ENCODE assay signal across 10 mouse cellular contexts in the genomic region with DNA sequence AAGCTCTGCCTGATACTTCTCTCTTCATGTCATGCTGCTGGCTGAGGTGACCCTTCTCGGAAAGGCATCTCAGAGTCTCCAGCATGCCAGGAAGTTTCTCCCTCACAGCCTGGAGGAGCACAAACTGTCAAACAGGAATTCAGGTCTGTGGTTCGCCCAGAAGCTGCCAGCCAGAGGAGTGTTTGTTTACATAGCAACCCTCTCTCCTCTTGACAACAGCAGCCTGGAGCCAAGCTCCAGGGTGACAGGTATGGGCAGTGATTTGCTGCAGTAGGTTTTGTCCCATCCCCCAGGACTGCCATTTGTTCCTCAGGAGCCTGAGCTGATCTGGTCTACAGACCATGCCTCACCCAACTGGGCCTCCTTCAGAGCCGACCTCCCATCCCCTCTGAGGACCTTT.
A peak's percentile ranks its signal among the peaks of the same experiment; 100 is the strongest.
DNase-seq lines count a peak whose midpoint lies in the region; ATAC-seq and TF ChIP-seq lines count a peak whose summit lies in the region.
"Had no signal": no experiment of that assay in that cellular context is flagged by ENCODE, and none has a peak within 500 bp of the region (broad histone marks: within the 10 kb centered on the region; RNA-seq: fewer than 3 reads in every experiment).

No protein-coding gene starts in this region.

- no peaks in the 10 kb centered on the region for H3K79me2 ChIP-seq in heart, adult 2 months (replicated peaks; ENCODE audit: control insufficient read depth, insufficient read depth, low read length)

- H3K9ac ChIP-seq in liver, embryonic 11.5 days (ENCODE audit: low read depth, low read length): no peak overlapping the region
- no peak overlapping the region for H3K9ac ChIP-seq in liver, postnatal 0 days (replicated peaks)
- no peak overlapping the region for H3K9ac ChIP-seq in heart, adult 2 months (ENCODE audit: low read depth, low read length)
- no peak overlapping the region for H3K9ac ChIP-seq in stomach, embryonic 15.5 days
- H3K9ac ChIP-seq: forebrain, embryonic 13.5 days had no signal

- no peaks in the 10 kb centered on the region for H3K9me3 ChIP-seq in liver, embryonic 11.5 days (ENCODE audit: control insufficient read depth, low read length)
- no peaks in the 10 kb centered on the region for H3K9me3 ChIP-seq in liver, postnatal 0 days (ENCODE audit: low read length)
- H3K9me3 ChIP-seq in stomach, embryonic 15.5 days: no peaks in the 10 kb centered on the region
- H3K9me3 ChIP-seq: forebrain, embryonic 13.5 days; G1E had no signal

- no peak for TF ChIP-seq CTCF in liver, postnatal 0 days (IDR thresholded peaks at IDR 0.05; ENCODE audit: low read depth)
- no peak for TF ChIP-seq CTCF in heart, adult 2 months (IDR thresholded peaks at IDR 0.05)

- peak; percentile 23 for DNase-seq in liver, embryonic 11.5 days (ENCODE audit: low spot score)
- DNase-seq in liver, postnatal 0 days: no peak
- peak; percentile 36 to 65 for DNase-seq in heart, adult 2 months
- peak; percentile 31 for DNase-seq in kidney, postnatal 10 days
- no peak for DNase-seq in adrenal gland, postnatal 4 days (ENCODE audit: low spot score in 2 of 2)
- DNase-seq in adrenal gland, adult 8-10 months: no peak
- no peak for DNase-seq in gastrocnemius, postnatal 14 days

- TF ChIP-seq POLR2A in heart, adult 2 months (IDR thresholded peaks at IDR 0.05; ENCODE audit: insufficient read depth, low read depth, low read length): no peak

- no peak overlapping the region for H3K4me2 ChIP-seq in liver, embryonic 11.5 days
- H3K4me2 ChIP-seq in liver, postnatal 0 days (ENCODE audit: low read depth, low read length): no peak overlapping the region
- no peak overlapping the region for H3K4me2 ChIP-seq in stomach, embryonic 15.5 days
- H3K4me2 ChIP-seq: forebrain, embryonic 13.5 days had no signal

- no peaks in the 10 kb centered on the region for H3K36me3 ChIP-seq in liver, embryonic 11.5 days (ENCODE audit: control insufficient read depth, insufficient read depth, low read length)
- no peaks in the 10 kb centered on the region for H3K36me3 ChIP-seq in liver, postnatal 0 days (replicated peaks; ENCODE audit: insufficient read depth, low read length)
- no peaks in the 10 kb centered on the region for H3K36me3 ChIP-seq in heart, adult 2 months (ENCODE audit: control insufficient read depth, insufficient read depth, low read length)
- H3K36me3 ChIP-seq in stomach, embryonic 15.5 days: no peaks in the 10 kb centered on the region
- H3K36me3 ChIP-seq: G1E had no signal

- 38% methylated on average over 3 of the region's 3 CpGs for WGBS in liver, embryonic 11.5 days
- 50% methylated on average over 3 of the region's 3 CpGs for WGBS in liver, postnatal 0 days (ENCODE audit: insufficient replicate concordance)
- 10% methylated on average over 3 of the region's 3 CpGs for WGBS in heart, adult 2 months
- WGBS in stomach, embryonic 15.5 days: 24% methylated on average over 3 of the region's 3 CpGs

- H3K4me3 ChIP-seq in liver, embryonic 11.5 days (ENCODE audit: low read depth, low read length): no peak overlapping the region
- H3K4me3 ChIP-seq in liver, postnatal 0 days (ENCODE audit: low read depth, low read length): no peak overlapping the region
- H3K4me3 ChIP-seq in heart, adult 2 months: no peak overlapping the region
- H3K4me3 ChIP-seq in stomach, embryonic 15.5 days (replicated peaks): no peak overlapping the region
- H3K4me3 ChIP-seq: forebrain, embryonic 13.5 days had no signal

- H3K4me1 ChIP-seq in liver, embryonic 11.5 days (replicated peaks; ENCODE audit: control insufficient read depth, insufficient read depth, low read length): peaks cover 6% of the 10 kb centered on the region
- no peaks in the 10 kb centered on the region for H3K4me1 ChIP-seq in liver, postnatal 0 days (ENCODE audit: insufficient read depth)
- H3K4me1 ChIP-seq in heart, adult 2 months (ENCODE audit: control insufficient read depth, insufficient read depth, low read length): peaks cover 22% of the 10 kb centered on the region
- H3K4me1 ChIP-seq in stomach, embryonic 15.5 days: peaks cover 21% of the 10 kb centered on the region
- H3K4me1 ChIP-seq: forebrain, embryonic 13.5 days had no signal

- TF ChIP-seq EP300 in liver, postnatal 0 days (IDR thresholded peaks at IDR 0.05; ENCODE audit: low read depth): no peak
- TF ChIP-seq EP300 in heart, adult 2 months (IDR thresholded peaks at IDR 0.05; ENCODE audit: insufficient read depth, low read depth, low read length): 0 out of 2 replicates have a peak, but pooled peaks have one; percentile 53

- intact Hi-C loops in heart, adult 2 months (cut with DNase I): loop anchor here (2.0 kb wide), 1 partner anchor 34 kb away; no protein-coding TSS in a partner anchor
- intact Hi-C loops in gastrocnemius, postnatal 14 days (cut with DNase I; ENCODE audit: low total_unique reads): no loop called here

- no peak overlapping the region for H3K27ac ChIP-seq in liver, embryonic 11.5 days (ENCODE audit: low read depth, low read length)
- no peak overlapping the region for H3K27ac ChIP-seq in liver, postnatal 0 days (ENCODE audit: low read depth)
- H3K27ac ChIP-seq in heart, adult 2 months: peak overlapping the region; percentile 8; the same call in 1 of the 2 replicates
- peak overlapping the region; percentile 31; the same call in 1 of the 2 replicates for H3K27ac ChIP-seq in stomach, embryonic 15.5 days
- H3K27ac ChIP-seq: forebrain, embryonic 13.5 days had no signal

- ATAC-seq in liver, embryonic 11.5 days (replicated peaks; ENCODE audit: low FRiP score): no peak
- no peak for ATAC-seq in liver, postnatal 0 days
- ATAC-seq in stomach, embryonic 15.5 days (ENCODE audit: insufficient read depth, low FRiP score, low read depth): peak; percentile 47; the same call in 1 of the 2 replicates
- ATAC-seq: forebrain, embryonic 13.5 days had no signal

- H3K27me3 ChIP-seq in liver, embryonic 11.5 days (replicated peaks; ENCODE audit: control insufficient read depth, insufficient read depth, low read length): no peaks in the 10 kb centered on the region
- no peaks in the 10 kb centered on the region for H3K27me3 ChIP-seq in liver, postnatal 0 days (ENCODE audit: insufficient read depth, low read length)
- H3K27me3 ChIP-seq in heart, adult 2 months (ENCODE audit: control insufficient read depth, insufficient read depth, low read length): no peaks in the 10 kb centered on the region
- no peaks in the 10 kb centered on the region for H3K27me3 ChIP-seq in stomach, embryonic 15.5 days (replicated peaks)
- H3K27me3 ChIP-seq: forebrain, embryonic 13.5 days had no signal

Comparison
In these comparisons a context has a peak if more than half of its experiments do, and no peak if none do; other contexts are left out.
1. DNase-seq: peak in liver, embryonic 11.5 days (single experiment), heart, adult 2 months (2 of 2) and kidney, postnatal 10 days (single experiment); none in liver, postnatal 0 days (single experiment), adrenal gland, postnatal 4 days (0 of 2), adrenal gland, adult 8-10 months (single experiment) and gastrocnemius, postnatal 14 days (single experiment).
2. H3K27ac ChIP-seq: peak in heart, adult 2 months (single experiment) and stomach, embryonic 15.5 days (single experiment); none in liver, embryonic 11.5 days (single experiment) and liver, postnatal 0 days (single experiment).